Mouse (Mus musculus): ENCODE measurements around the gene Babam2. TPM values are rescaled to one million over a fixed set of nuclear protein-coding genes. Genes with fewer than 3 reads are reported as not detected.

Gene Babam2
- polyA plus RNA-seq, 1 experiment from 2014 or later: 62.9 TPM

DNA sequence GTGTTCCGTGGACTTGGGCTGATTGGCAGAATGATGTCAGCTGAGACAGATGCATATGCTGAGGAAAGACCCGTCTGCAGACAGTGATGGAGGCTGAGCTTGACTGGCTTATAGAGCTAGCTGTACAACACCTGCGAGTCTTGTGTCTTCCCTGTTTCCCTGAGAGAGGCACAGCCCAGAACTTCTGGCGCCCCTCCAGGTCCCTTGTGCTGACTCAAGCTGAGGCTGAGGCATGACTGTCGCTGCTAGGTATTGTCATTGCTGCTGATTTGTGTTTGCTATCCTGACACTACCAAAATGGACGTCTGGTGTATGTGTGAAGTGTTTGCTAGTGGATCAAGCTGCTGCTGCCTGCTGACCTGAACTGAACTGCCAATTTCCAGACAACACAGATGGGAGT lies 27.0 kb downstream of the Babam2 start:
- no peaks in the 10 kb centered on the region for H3K4me1 ChIP-seq (ENCODE audit: control insufficient read depth, insufficient read depth, low read length)
- no peaks in the 10 kb centered on the region for H3K9me3 ChIP-seq (ENCODE audit: control insufficient read depth, low read depth, low read length)
- H3K27ac ChIP-seq (ENCODE audit: low read length): no peak overlapping the region
- no peak overlapping the region for H3K9ac ChIP-seq (replicated peaks; ENCODE audit: low read depth, low read length)
- no peak overlapping the region for H3K4me2 ChIP-seq (replicated peaks; ENCODE audit: low read depth, low read length)
- no peak for ATAC-seq (ENCODE audit: insufficient number of reproducible peaks, insufficient read depth, low FRiP score, low read depth)
- no peaks in the 10 kb centered on the region for H3K36me3 ChIP-seq (ENCODE audit: control insufficient read depth, insufficient read depth, low read length)
- H3K27me3 ChIP-seq (ENCODE audit: control insufficient read depth, insufficient read depth, low read length): no peaks in the 10 kb centered on the region
- 67% methylated on average over 6 of the region's 6 CpGs for WGBS
- no peak overlapping the region for H3K4me3 ChIP-seq (ENCODE audit: low read depth, low read length)

DNA sequence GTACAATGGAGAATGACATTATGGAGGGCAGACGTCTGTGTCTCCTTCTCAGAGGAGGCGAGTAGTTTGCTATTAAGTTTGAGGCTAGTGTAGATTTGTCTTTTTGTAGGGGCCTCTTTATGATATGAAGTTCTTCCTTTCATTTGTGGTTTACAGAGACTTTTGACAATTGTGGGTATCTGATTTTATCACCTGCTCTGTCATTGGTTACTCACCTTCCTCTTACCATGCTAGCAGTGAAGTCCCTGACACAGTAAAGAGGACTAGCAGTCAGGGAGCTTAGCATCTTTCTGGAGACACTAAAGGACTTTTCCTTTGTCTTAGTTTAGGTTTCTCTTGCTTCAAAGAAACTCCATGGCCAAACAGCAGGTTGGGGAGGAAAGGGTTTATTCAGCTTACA lies 28.4 kb downstream of the Babam2 start:
- Histone ChIP-seq H3K27me3 (ENCODE audit: control insufficient read depth, insufficient read depth, low read length) (no peaks in the 10 kb centered on the region), H3K27ac (ENCODE audit: low read length) (no peak overlapping the region), H3K36me3 (ENCODE audit: control insufficient read depth, insufficient read depth, low read length) (no peaks in the 10 kb centered on the region), H3K4me3 (ENCODE audit: low read depth, low read length) (no peak overlapping the region), H3K4me1 (ENCODE audit: control insufficient read depth, insufficient read depth, low read length) (no peaks in the 10 kb centered on the region), H3K4me2 (replicated peaks; ENCODE audit: low read depth, low read length) (no peak overlapping the region), H3K9ac (replicated peaks; ENCODE audit: low read depth, low read length) (no peak overlapping the region), H3K9me3 (ENCODE audit: control insufficient read depth, low read depth, low read length) (no peaks in the 10 kb centered on the region)
- ATAC-seq (ENCODE audit: insufficient number of reproducible peaks, insufficient read depth, low FRiP score, low read depth): no peak
- WGBS: 87% methylated on average over 2 of the region's 2 CpGs

DNA sequence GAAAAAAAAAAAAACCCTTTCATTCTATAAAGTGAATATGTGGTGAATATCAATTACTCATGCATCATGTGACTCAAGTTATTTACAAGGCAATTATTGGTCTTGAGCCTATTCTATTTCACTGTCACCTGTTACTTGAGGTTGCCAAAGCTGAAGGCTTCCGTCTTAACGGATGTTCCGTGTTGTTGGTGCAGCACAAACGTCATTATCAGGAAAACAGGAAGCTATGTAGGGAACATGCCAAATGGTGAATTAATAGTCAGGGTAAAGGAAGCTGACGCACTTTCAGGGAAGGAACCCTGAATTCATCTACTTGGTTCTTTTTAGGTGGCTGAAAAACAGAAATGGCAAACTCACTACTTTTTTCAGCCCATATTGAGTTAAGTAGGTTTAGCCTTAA lies 30.0 kb downstream of the Babam2 start:
- H3K9me3 ChIP-seq (ENCODE audit: control insufficient read depth, low read depth, low read length): no peaks in the 10 kb centered on the region
- H3K4me3 ChIP-seq (ENCODE audit: low read depth, low read length): no peak overlapping the region
- H3K36me3 ChIP-seq (ENCODE audit: control insufficient read depth, insufficient read depth, low read length): no peaks in the 10 kb centered on the region
- H3K4me1 ChIP-seq (ENCODE audit: control insufficient read depth, insufficient read depth, low read length): no peaks in the 10 kb centered on the region
- ATAC-seq (ENCODE audit: insufficient number of reproducible peaks, insufficient read depth, low FRiP score, low read depth): no peak
- no peaks in the 10 kb centered on the region for H3K27me3 ChIP-seq (ENCODE audit: control insufficient read depth, insufficient read depth, low read length)
- H3K9ac ChIP-seq (replicated peaks; ENCODE audit: low read depth, low read length): no peak overlapping the region
- H3K4me2 ChIP-seq (replicated peaks; ENCODE audit: low read depth, low read length): no peak overlapping the region
- 79% methylated on average over 5 of the region's 5 CpGs for WGBS
- H3K27ac ChIP-seq (ENCODE audit: low read length): no peak overlapping the region

DNA sequence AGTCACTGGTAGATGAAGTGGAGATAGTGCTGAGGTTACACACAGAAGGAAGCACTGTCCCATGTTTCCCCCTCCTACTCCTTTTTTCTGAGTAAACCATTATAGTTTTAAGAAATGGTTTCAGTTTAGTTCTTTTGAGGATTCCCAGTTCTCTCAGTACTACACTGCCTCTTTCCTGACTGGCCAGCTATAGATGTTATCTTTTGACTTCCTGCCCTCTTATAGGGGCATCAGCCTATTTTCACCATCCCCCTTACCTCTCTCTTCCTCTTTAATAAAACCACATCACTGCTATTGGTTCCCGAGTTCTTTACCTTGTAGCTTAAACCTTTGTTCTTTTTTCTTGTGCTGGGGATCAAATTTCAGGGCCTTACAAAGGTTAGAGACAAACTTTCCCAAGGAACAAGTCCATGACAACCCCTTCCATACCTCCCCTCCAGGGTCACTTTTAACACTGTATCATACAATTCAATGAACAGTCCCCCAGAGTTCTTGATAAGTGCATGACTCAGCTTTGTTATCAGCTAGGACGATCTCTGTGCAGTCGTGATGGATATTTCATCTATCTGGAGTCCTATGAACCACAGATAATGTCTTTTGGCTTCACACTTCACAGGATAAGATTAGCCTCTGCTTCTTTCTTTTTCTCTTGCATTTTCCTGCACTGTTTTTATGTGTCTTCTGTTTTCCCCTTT lies 35.3 kb downstream of the Babam2 start:
- Histone ChIP-seq H3K4me1 (ENCODE audit: control insufficient read depth, insufficient read depth, low read length) (no peaks in the 10 kb centered on the region), H3K36me3 (ENCODE audit: control insufficient read depth, insufficient read depth, low read length) (no peaks in the 10 kb centered on the region), H3K4me3 (ENCODE audit: low read depth, low read length) (no peak overlapping the region), H3K9me3 (ENCODE audit: control insufficient read depth, low read depth, low read length) (no peaks in the 10 kb centered on the region), H3K27me3 (ENCODE audit: control insufficient read depth, insufficient read depth, low read length) (no peaks in the 10 kb centered on the region), H3K9ac (replicated peaks; ENCODE audit: low read depth, low read length) (no peak overlapping the region), H3K27ac (ENCODE audit: low read length) (no peak overlapping the region; the same call in 1 of the 2 replicates), H3K4me2 (replicated peaks; ENCODE audit: low read depth, low read length) (no peak overlapping the region)
- WGBS: 26% methylated on average over 3 of the region's 3 CpGs
- no peak for ATAC-seq (ENCODE audit: insufficient number of reproducible peaks, insufficient read depth, low FRiP score, low read depth)

DNA sequence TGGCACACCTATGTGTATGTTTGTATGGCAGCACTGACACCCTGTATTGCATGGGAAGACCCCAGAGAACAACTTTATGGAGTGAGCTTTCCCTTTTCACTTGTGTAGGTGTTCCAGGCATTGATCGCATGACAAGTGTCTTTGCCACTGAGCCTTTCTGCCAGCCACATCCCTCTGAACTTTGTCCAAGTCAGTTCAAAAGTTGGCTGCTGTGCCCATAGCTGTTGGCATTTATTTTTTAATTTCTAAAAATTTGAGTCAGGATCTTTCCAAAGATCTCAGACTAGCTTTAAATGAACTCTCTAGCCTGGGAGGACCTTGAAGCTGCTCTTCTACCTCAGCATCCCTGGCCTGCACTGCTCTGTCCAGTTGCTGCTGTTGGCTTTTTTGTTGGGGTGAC lies 44.4 kb downstream of the Babam2 start:
- Histone ChIP-seq H3K4me2 (replicated peaks; ENCODE audit: low read depth, low read length) (no peak overlapping the region), H3K4me3 (ENCODE audit: low read depth, low read length) (no peak overlapping the region), H3K9ac (replicated peaks; ENCODE audit: low read depth, low read length) (no peak overlapping the region), H3K27ac (ENCODE audit: low read length) (no peak overlapping the region), H3K27me3 (ENCODE audit: control insufficient read depth, insufficient read depth, low read length) (no peaks in the 10 kb centered on the region), H3K36me3 (ENCODE audit: control insufficient read depth, insufficient read depth, low read length) (no peaks in the 10 kb centered on the region), H3K9me3 (ENCODE audit: control insufficient read depth, low read depth, low read length) (no peaks in the 10 kb centered on the region), H3K4me1 (ENCODE audit: control insufficient read depth, insufficient read depth, low read length) (no peaks in the 10 kb centered on the region)
- 86% methylated on average over 1 of the region's 1 CpGs for WGBS
- no peak for ATAC-seq (ENCODE audit: insufficient number of reproducible peaks, insufficient read depth, low FRiP score, low read depth)

DNA sequence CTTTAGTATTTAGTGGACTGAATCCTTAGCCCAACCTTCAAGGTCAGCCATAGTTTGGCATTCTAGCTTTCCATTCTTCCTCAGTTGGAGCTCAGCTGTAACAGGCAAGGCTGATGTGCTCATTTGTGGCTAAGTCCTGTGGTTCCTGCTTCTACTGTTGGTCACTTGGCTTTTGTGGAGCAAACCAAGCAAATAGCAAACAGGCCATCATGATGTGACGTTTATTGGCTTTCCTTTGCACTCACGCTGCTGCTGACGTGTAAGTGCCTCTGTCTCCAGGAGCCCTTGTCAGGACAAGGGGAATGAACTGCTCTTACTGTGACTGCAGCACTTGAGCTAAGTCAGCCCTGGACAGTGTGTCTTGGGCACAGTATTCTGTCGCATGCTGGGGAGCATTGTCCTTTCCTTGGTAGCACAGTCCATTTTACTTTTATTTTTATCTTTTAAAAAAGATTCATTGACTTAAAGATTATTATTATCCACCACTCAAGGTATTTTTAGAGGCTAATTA lies 45.1 kb downstream of the Babam2 start:
- Histone ChIP-seq H3K9me3 (ENCODE audit: control insufficient read depth, low read depth, low read length) (no peaks in the 10 kb centered on the region), H3K36me3 (ENCODE audit: control insufficient read depth, insufficient read depth, low read length) (no peaks in the 10 kb centered on the region), H3K4me1 (ENCODE audit: control insufficient read depth, insufficient read depth, low read length) (no peaks in the 10 kb centered on the region), H3K27ac (ENCODE audit: low read length) (no peak overlapping the region), H3K4me2 (replicated peaks; ENCODE audit: low read depth, low read length) (no peak overlapping the region), H3K9ac (replicated peaks; ENCODE audit: low read depth, low read length) (no peak overlapping the region), H3K27me3 (ENCODE audit: control insufficient read depth, insufficient read depth, low read length) (no peaks in the 10 kb centered on the region), H3K4me3 (ENCODE audit: low read depth, low read length) (no peak overlapping the region)
- WGBS: 65% methylated on average over 4 of the region's 4 CpGs
- ATAC-seq (ENCODE audit: insufficient number of reproducible peaks, insufficient read depth, low FRiP score, low read depth): no peak

DNA sequence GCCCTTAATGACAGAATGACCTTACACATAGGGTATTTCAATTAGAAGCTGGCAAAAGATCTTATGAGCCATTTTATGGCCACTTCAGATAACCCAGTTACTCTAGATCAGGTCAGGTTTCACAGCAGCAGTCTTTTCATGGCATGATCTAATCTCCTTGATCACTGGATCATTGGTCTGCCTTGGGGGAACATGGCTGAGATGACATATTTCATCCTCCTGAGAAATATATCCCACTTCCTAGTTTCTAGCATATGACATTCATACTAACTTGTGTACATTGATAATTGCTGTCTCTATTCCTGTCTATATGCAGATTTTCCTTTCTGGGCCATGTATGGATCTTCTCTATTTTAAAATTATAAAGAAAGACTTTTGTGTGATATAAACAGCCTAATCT lies 51.9 kb downstream of the Babam2 start:
- Histone ChIP-seq H3K4me1 (ENCODE audit: control insufficient read depth, insufficient read depth, low read length) (0 out of 2 replicates have a peak, but pooled peaks cover 3% of the 10 kb centered on the region), H3K36me3 (ENCODE audit: control insufficient read depth, insufficient read depth, low read length) (no peaks in the 10 kb centered on the region), H3K4me3 (ENCODE audit: low read depth, low read length) (no peak overlapping the region), H3K27me3 (ENCODE audit: control insufficient read depth, insufficient read depth, low read length) (no peaks in the 10 kb centered on the region), H3K27ac (ENCODE audit: low read length) (no peak overlapping the region), H3K9me3 (ENCODE audit: control insufficient read depth, low read depth, low read length) (no peaks in the 10 kb centered on the region), H3K4me2 (replicated peaks; ENCODE audit: low read depth, low read length) (no peak overlapping the region), H3K9ac (replicated peaks; ENCODE audit: low read depth, low read length) (no peak overlapping the region)
- ATAC-seq (ENCODE audit: insufficient number of reproducible peaks, insufficient read depth, low FRiP score, low read depth): no peak

DNA sequence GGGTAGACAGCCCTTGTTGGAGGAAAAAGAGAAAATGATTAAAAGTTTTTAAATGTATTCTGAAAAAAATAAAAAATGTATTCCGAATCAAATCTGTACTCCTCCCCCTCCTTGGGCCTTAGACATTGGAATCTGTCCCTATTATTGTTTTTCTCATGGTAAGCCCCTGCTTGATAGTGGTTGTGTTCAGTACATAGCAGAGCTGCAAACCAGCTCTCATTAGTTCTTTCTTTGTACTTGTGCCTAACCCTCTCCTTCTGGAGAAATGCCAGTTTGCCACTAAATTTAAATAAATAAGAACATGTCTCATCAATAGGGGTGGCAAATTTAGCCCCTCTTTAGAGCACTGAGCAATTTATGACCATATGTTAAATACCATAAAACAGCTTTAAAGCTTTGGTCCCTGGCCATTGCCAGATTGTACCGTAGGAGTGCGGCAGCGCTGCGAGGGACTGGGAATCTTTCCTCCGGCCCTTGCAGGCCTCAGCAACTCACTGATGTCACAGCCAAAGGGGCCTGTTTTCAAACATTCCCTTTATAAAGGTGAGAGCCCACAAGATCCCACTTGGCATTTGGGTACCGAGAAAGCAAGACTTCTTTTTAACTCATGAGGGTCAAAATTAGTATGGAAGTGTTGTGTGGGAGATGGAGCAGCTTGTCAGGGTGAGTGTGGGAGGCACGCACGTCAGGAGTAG lies 52.9 kb downstream of the Babam2 start:
- Histone ChIP-seq H3K9me3 (ENCODE audit: control insufficient read depth, low read depth, low read length) (no peaks in the 10 kb centered on the region), H3K27me3 (ENCODE audit: control insufficient read depth, insufficient read depth, low read length) (no peaks in the 10 kb centered on the region), H3K4me2 (replicated peaks; ENCODE audit: low read depth, low read length) (no peak overlapping the region), H3K27ac (ENCODE audit: low read length) (no peak overlapping the region), H3K4me3 (ENCODE audit: low read depth, low read length) (no peak overlapping the region), H3K4me1 (ENCODE audit: control insufficient read depth, insufficient read depth, low read length) (0 out of 2 replicates have a peak, but pooled peaks cover 3% of the 10 kb centered on the region), H3K36me3 (ENCODE audit: control insufficient read depth, insufficient read depth, low read length) (no peaks in the 10 kb centered on the region), H3K9ac (replicated peaks; ENCODE audit: low read depth, low read length) (no peak overlapping the region)
- WGBS: 71% methylated on average over 9 of the region's 9 CpGs
- no peak for ATAC-seq (ENCODE audit: insufficient number of reproducible peaks, insufficient read depth, low FRiP score, low read depth)
